Comparison of ENCODE assay signal across 17 mouse cellular contexts in the genomic region with DNA sequence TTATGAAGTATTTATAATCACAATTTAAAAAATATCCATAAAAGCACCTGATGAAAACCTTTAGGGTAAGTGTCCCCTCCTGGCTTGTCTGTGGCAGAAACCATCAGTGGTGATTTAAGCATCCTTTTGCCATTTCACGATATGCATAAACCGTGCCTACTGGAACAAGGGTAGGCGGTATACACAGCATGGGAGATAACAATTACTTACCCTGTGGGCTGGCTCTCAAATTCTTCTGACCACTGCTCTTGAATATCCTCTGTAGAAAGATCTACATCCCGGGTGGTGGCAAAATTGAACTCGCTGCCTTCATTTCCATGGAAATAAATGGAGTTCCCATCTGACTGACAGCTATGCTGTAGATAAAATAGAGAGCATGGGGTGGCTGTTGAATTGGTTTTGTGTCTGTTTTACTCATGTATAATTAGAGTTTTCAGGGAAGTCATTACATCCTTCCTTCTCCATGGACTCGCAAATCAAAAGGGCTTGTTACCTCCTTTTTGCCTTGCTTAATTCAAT.
DNase-seq lines count a peak whose midpoint lies in the region; ATAC-seq and TF ChIP-seq lines count a peak whose summit lies in the region.
"Had no signal": no experiment of that assay in that cellular context is flagged by ENCODE, and none has a peak within 500 bp of the region (broad histone marks: within the 10 kb centered on the region; RNA-seq: fewer than 3 reads in every experiment).

No protein-coding gene starts in this region.

- no peaks in the 10 kb centered on the region for H3K9me3 ChIP-seq in forebrain, embryonic 12.5 days
- no peaks in the 10 kb centered on the region for H3K9me3 ChIP-seq in forebrain, postnatal 0 days (ENCODE audit: low read length)
- H3K9me3 ChIP-seq in hindbrain, embryonic 11.5 days (ENCODE audit: control insufficient read depth, low read length): no peaks in the 10 kb centered on the region
- H3K9me3 ChIP-seq in hindbrain, embryonic 10.5 days: no peaks in the 10 kb centered on the region
- H3K9me3 ChIP-seq: embryonic facial prominence, embryonic 10.5 days; embryonic facial prominence, embryonic 12.5 days; forebrain, embryonic 15.5 days had no signal

- ATAC-seq in forebrain, embryonic 12.5 days (ENCODE audit: low FRiP score): peak; percentile 55
- no peak for ATAC-seq in forebrain, postnatal 0 days
- peak; percentile 17; the same call in 1 of the 2 replicates for ATAC-seq in hindbrain, embryonic 11.5 days (ENCODE audit: low FRiP score)
- ATAC-seq: forebrain, embryonic 15.5 days had no signal

- no peaks in the 10 kb centered on the region for H3K4me1 ChIP-seq in forebrain, embryonic 12.5 days
- H3K4me1 ChIP-seq in forebrain, postnatal 0 days (ENCODE audit: insufficient read depth): no peaks in the 10 kb centered on the region
- no peaks in the 10 kb centered on the region for H3K4me1 ChIP-seq in hindbrain, embryonic 11.5 days (replicated peaks; ENCODE audit: control insufficient read depth, insufficient read depth, low read length)
- H3K4me1 ChIP-seq in hindbrain, embryonic 10.5 days (replicated peaks): 0 out of 2 replicates have a peak, but pooled peaks cover 2% of the 10 kb centered on the region
- H3K4me1 ChIP-seq: embryonic facial prominence, embryonic 10.5 days; embryonic facial prominence, embryonic 12.5 days; forebrain, embryonic 15.5 days had no signal

- no peak for DNase-seq in forebrain, postnatal 0 days
- no peak for DNase-seq in hindbrain, embryonic 11.5 days (ENCODE audit: low spot score)
- no peak for DNase-seq in hindbrain, embryonic 10.5 days (ENCODE audit: low spot score)
- DNase-seq in brain, embryonic 14.5 days (ENCODE audit: low read depth): peak; percentile 59
- no peak for DNase-seq in urinary bladder, postnatal 36 days (ENCODE audit: low spot score in 2 of 2)
- DNase-seq: adrenal gland, adult 2 months; adrenal gland, postnatal 10 days; adrenal gland, postnatal 25 days; cerebellum, adult 11-12 months; cerebellum, adult 2 months; cerebellum, adult 9-10 months; cerebellum, postnatal 10 days; cerebellum, postnatal 25 days had no signal

- WGBS in forebrain, embryonic 12.5 days: 40% methylated on average over 6 of the region's 6 CpGs
- 33% methylated on average over 6 of the region's 6 CpGs for WGBS in forebrain, postnatal 0 days
- WGBS in hindbrain, embryonic 11.5 days: 57% methylated on average over 6 of the region's 6 CpGs
- WGBS in hindbrain, embryonic 10.5 days: 61% methylated on average over 6 of the region's 6 CpGs

- peaks cover 14% of the 10 kb centered on the region for H3K27me3 ChIP-seq in forebrain, embryonic 12.5 days
- no peaks in the 10 kb centered on the region for H3K27me3 ChIP-seq in forebrain, postnatal 0 days (ENCODE audit: insufficient read depth, low read length)
- H3K27me3 ChIP-seq in hindbrain, embryonic 11.5 days (ENCODE audit: control insufficient read depth, insufficient read depth, low read length): peaks cover 5% of the 10 kb centered on the region; the same call in 1 of the 2 replicates
- peaks cover 36% of the 10 kb centered on the region for H3K27me3 ChIP-seq in hindbrain, embryonic 10.5 days (ENCODE audit: insufficient read depth, poor library complexity, severe bottlenecking)
- H3K27me3 ChIP-seq: embryonic facial prominence, embryonic 12.5 days; forebrain, embryonic 15.5 days had no signal

- H3K36me3 ChIP-seq in forebrain, embryonic 12.5 days (replicated peaks): no peaks in the 10 kb centered on the region
- H3K36me3 ChIP-seq in forebrain, postnatal 0 days (ENCODE audit: insufficient read depth): no peaks in the 10 kb centered on the region
- no peaks in the 10 kb centered on the region for H3K36me3 ChIP-seq in hindbrain, embryonic 11.5 days (ENCODE audit: control insufficient read depth, insufficient read depth, low read length)
- H3K36me3 ChIP-seq in hindbrain, embryonic 10.5 days: no peaks in the 10 kb centered on the region
- H3K36me3 ChIP-seq: embryonic facial prominence, embryonic 10.5 days; embryonic facial prominence, embryonic 12.5 days; forebrain, embryonic 15.5 days had no signal

- H3K9ac ChIP-seq in forebrain, embryonic 12.5 days: no peak overlapping the region
- no peak overlapping the region for H3K9ac ChIP-seq in forebrain, postnatal 0 days
- no peak overlapping the region for H3K9ac ChIP-seq in hindbrain, embryonic 11.5 days (ENCODE audit: low read depth, low read length)
- H3K9ac ChIP-seq: embryonic facial prominence, embryonic 12.5 days; forebrain, embryonic 15.5 days had no signal

- TF ChIP-seq POLR2A in brain, embryonic 14.5 days (IDR thresholded peaks at IDR 0.05; ENCODE audit: borderline replicate concordance, extremely low read depth, insufficient read depth, insufficient read length, poor library complexity, severe bottlenecking): no peak

- H3K4me3 ChIP-seq in forebrain, embryonic 12.5 days (replicated peaks): no peak overlapping the region
- no peak overlapping the region for H3K4me3 ChIP-seq in forebrain, postnatal 0 days (ENCODE audit: low read depth, low read length)
- no peak overlapping the region for H3K4me3 ChIP-seq in hindbrain, embryonic 11.5 days (ENCODE audit: low read depth, low read length)
- H3K4me3 ChIP-seq in hindbrain, embryonic 10.5 days: no peak overlapping the region
- H3K4me3 ChIP-seq: embryonic facial prominence, embryonic 10.5 days; embryonic facial prominence, embryonic 12.5 days; forebrain, embryonic 15.5 days had no signal

- H3K4me2 ChIP-seq in forebrain, embryonic 12.5 days: no peak overlapping the region
- no peak overlapping the region for H3K4me2 ChIP-seq in forebrain, postnatal 0 days (ENCODE audit: low read depth)
- H3K4me2 ChIP-seq in hindbrain, embryonic 11.5 days (replicated peaks; ENCODE audit: low read depth, low read length): no peak overlapping the region
- H3K4me2 ChIP-seq: embryonic facial prominence, embryonic 12.5 days; forebrain, embryonic 15.5 days had no signal

- no peak overlapping the region for H3K27ac ChIP-seq in forebrain, embryonic 12.5 days
- H3K27ac ChIP-seq in forebrain, postnatal 0 days (ENCODE audit: low read depth, low read length): no peak overlapping the region
- no peak overlapping the region for H3K27ac ChIP-seq in hindbrain, embryonic 11.5 days (ENCODE audit: low read depth, low read length)
- no peak overlapping the region for H3K27ac ChIP-seq in hindbrain, embryonic 10.5 days
- H3K27ac ChIP-seq: embryonic facial prominence, embryonic 10.5 days; embryonic facial prominence, embryonic 12.5 days; forebrain, embryonic 15.5 days had no signal

- no peak for TF ChIP-seq CTCF in forebrain, postnatal 0 days (IDR thresholded peaks at IDR 0.05; ENCODE audit: low read depth)
- no peak for TF ChIP-seq CTCF in brain, embryonic 14.5 days (IDR thresholded peaks at IDR 0.05; ENCODE audit: borderline replicate concordance, extremely low read depth, insufficient read depth, insufficient read length)
